Mouse (Mus musculus) kidney, adult 8-10 months (tissue): ENCODE results near the gene Cpne4.

Experiments
- DNase-seq, 2 experiments: peaks; one replicate each; pipeline ENCODE4 v3.0.0; 2022

The Cpne4 gene

GRCm38 (mm10) chr9:105050257-105050656 is 503.2 kb downstream of the Cpne4 start:
- DNase-seq: no peak

DNA sequence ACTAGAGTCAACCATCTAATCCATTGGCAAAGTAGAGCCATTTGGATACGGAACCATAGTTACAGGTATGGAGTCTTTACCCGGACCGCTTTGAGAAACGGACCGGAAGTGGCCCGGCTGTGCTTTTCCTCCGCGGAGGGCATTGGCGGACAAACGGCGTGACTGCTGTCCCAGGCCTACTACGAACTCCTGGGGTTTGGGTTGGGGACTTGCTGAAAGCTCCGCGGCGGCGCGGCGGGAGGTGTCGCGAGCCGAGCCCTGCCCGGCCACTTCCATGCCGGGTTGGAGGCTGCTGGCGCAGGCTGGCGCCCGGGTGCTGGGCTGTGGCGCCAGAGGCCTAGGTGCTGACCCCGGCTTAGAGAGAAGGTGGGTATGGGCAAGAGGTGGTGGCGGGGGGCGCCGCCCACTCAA is 506.1 kb downstream of the Cpne4 start, which contains the start of gene Mrpl3:
Mrpl3 (plus strand) TSS at position 93 of the 411 bp plus-strand sequence.
- DNase-seq: peak; percentile 77 to 90

DNA sequence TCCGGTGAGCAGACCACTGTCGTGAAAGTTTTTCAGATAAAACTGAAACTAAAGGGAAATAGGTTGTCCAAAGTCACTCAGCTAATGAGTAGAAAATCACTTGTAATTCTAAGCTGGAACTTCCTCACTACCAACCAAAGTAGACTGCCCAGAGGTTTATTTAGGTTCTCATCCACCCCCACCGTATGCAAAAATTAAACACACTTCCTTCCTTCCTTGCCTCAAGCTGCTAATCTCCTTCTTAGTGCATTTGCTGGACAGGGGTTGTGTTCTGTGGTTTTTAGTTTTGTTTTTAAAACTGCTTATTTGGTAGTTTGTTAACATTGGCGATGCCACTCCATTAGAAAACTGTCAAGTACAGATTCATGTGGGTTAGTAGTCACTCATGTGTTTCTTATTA is 506.7 kb downstream of the Cpne4 start:
- DNase-seq: no peak

DNA sequence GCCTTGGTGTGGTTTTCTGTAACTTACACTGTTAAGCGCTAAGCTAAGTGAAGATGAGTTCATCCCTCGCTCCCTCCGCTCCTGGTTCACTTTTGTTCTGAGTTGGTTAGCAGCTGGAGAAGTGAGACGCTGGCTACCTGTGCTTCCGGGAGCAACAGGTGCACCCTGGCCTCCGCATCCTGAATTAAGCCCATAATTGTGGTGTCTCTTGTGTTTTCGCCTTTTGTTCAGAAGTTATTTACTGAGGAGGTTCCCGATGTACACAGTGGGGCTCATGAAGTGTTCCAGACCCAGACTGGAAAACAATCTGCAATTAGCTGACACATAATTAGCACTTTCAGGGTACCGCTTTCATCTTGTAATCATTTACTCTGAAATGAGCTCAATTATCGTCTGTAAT is 522.0 kb downstream of the Cpne4 start:
- DNase-seq: no peak

DNA sequence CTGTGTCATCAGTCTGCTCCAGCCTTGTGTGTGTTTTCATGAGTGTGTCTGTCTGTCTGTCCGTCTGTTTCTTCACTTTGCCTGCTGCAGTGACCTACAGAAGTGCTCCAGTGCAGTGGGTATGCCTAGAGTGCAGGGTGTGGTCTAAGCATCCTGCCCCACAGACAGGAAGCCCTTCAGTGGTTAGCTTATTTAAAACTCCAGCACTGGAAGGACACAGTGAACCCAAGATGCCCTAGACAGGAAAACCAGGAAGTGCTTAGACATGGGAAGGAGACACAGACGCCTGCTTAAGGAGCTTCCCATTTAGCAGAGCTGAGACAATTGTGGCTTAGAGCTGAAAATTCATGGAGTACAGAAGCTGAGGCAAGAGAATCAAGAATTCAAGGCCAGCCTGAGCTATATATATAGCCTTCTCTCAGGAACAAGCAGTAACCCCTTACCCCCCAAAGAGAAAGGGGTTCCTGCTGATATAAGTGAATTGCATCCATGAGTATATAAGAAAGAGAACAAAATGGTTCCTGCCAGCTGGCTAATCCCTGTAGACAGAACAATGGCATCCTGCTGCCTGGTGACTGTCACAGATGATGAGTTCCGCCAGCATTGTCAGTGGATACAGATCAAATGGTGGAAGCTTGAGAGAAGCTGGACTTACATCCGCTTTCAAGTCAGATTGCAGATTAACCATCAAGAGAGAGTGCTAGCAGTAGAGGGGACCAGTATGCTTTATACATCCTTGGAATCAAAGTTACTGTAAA is 526.1 kb downstream of the Cpne4 start:
- DNase-seq: no peak

DNA sequence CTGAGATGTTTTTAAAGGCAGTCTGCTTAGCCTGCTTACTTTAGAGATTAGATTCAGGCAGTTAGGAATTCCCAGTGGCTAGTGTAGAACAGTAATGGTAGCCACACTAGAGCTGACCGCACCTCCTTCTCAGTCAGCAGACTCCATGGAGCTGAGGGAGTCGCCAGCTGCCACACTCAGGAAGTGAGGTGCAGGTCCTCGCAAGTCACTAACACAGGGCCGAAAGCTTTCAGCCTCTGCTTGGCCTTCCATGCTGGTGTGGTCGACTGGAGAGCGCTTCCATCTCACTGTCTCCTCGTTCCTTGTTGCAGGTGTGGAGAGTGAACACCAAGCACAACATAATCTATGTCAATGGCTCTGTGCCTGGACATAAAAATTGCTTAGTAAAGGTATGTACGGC is 527.8 kb downstream of the Cpne4 start:
- no peak for DNase-seq

DNA sequence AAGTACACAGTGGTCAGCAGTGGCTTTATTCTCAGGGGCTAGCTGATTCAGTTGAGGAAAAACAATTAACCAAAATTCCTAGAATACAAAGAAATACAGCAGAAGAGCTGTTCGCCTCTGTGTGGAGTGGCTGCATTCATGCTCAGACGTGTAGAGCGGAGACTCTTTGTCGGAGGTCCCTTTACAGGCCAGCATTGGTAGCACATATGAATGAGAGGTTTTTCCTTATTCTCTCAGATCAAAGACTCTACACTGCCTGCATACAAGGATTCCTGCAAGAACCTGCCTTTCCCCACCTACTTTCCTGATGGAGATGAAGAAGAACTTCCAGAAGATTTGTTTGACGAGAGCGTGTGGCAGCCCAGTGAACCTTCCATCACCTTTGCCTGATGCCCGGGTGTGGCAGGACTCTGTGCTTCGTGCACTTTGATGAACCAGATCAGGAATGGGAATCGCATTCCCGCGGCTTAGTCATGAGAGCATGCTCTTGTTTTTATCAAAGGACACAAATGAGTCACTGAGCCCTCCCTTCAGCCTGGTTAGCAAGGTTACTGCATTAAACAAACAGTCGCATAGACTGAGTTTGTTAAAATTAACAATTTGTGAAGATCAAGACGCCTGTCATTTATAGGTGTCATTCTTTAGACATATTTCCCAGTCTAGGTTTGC is 529.8 kb downstream of the Cpne4 start:
- no peak for DNase-seq

DNA sequence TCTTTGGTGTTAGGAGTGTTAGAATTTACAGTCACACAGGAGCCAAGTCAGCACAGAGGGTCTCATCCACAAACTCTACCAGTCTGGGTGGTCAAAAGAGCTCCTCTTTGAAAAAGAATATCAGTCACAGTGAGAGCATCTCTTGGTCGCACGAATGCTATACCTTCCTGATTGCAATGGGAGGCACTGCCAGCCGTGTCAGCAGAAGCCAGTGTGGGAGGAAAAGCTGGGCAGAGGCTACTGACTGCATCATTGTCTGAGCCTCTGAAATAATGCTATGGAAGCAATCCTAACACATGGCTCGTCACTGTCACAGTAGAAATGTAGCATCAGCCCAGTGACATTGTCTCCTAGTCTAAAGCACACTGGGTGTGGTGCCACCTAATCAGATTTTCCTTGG is 531.4 kb downstream of the Cpne4 start:
- DNase-seq: no peak

DNA sequence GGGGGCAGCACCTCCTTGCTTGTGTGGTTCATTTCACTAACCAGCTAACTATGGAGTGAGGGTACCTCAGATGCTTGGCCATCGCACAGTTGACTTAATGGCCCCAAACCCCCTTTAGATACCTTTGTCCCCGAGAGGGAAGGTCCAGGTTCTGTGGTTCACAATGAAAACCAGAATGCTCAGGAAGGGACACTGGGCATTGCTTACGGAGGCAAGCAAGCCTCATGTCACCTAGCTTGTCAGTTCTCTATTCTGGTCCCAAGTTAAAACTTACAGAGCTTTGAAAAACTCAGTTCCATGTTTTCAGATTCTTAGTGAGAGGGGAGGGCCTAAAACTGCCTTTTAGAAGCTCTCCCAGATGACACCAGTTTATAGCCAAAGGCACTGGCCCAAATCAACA is 533.2 kb downstream of the Cpne4 start:
- DNase-seq: no peak
